ENCODE assay signal across 11 mouse cellular contexts in genomic region chr11:8582101-8582920, GRCm38 (mm10).
DNase-seq lines count a peak whose midpoint lies in the region; ATAC-seq lines count a peak whose summit lies in the region.
"Had no signal": no experiment of that assay in that cellular context is flagged by ENCODE, and none has a peak within 500 bp of the region (broad histone marks: within the 10 kb centered on the region; RNA-seq: fewer than 3 reads in every experiment).

No protein-coding gene starts in this region.

- H3K27ac ChIP-seq in heart, embryonic 11.5 days (ENCODE audit: low read depth, low read length), result no peak overlapping the region

- no peak overlapping the region for H3K4me2 ChIP-seq in heart, embryonic 11.5 days

- no peak overlapping the region for H3K9ac ChIP-seq in heart, embryonic 11.5 days (ENCODE audit: low read depth, low read length)

- H3K4me1 ChIP-seq in heart, embryonic 11.5 days (ENCODE audit: control insufficient read depth, insufficient read depth, low read length), result peaks cover 36% of the 10 kb centered on the region

- H3K36me3 ChIP-seq in heart, embryonic 11.5 days (ENCODE audit: control insufficient read depth, insufficient read depth, low read length), result no peaks in the 10 kb centered on the region

- 68% methylated on average over 10 of the region's 10 CpGs for WGBS in heart, embryonic 11.5 days (ENCODE audit: insufficient replicate concordance)

- no peak for ATAC-seq in heart, embryonic 11.5 days (replicated peaks; ENCODE audit: insufficient number of reproducible peaks, low FRiP score, low TSS enrichment)
- ATAC-seq: inflammation-experienced regulatory T-cells, adult 6 months had no signal

- H3K4me3 ChIP-seq in heart, embryonic 11.5 days (ENCODE audit: low read depth, low read length), result no peak overlapping the region

- no peaks in the 10 kb centered on the region for H3K27me3 ChIP-seq in heart, embryonic 11.5 days (ENCODE audit: control insufficient read depth, insufficient read depth, low read length)

- H3K9me3 ChIP-seq in heart, embryonic 11.5 days (replicated peaks; ENCODE audit: control insufficient read depth, low read length), result no peaks in the 10 kb centered on the region

- peak; percentile 95 for DNase-seq in heart, adult 11 months
- DNase-seq in ES-CJ7 (ENCODE audit: low read depth, low spot score), result peak; percentile 67
- peak; percentile 52 for DNase-seq in heart, postnatal 4 days
- DNase-seq in lung, postnatal 36 days, result peak; percentile 65
- DNase-seq in layer of hippocampus, adult 8-10 months (ENCODE audit: low spot score in 2 of 2), result no peak
- no peak for DNase-seq in layer of hippocampus, adult 11-12 months (ENCODE audit: low spot score)
- DNase-seq in left cerebral cortex, adult 9 months (ENCODE audit: low spot score in 2 of 2), result no peak
- DNase-seq: adrenal gland, adult 2 months; gastrocnemius, postnatal 36 days had no signal

Comparison
In these comparisons a context has a peak if more than half of its experiments do, and no peak if none do; other contexts are left out.
1. DNase-seq: peak in heart, adult 11 months (single experiment), ES-CJ7 (single experiment), heart, postnatal 4 days (single experiment) and lung, postnatal 36 days (single experiment); none in layer of hippocampus, adult 8-10 months (0 of 2), layer of hippocampus, adult 11-12 months (single experiment) and left cerebral cortex, adult 9 months (0 of 2).